Mouse (Mus musculus) neural tube, embryonic 14.5 days (tissue): ENCODE results near the gene Tspan32. TPM values are rescaled to one million over a fixed set of nuclear protein-coding genes. Genes with fewer than 3 reads are reported as not detected.
A peak's percentile ranks its signal among the peaks of the same experiment; 100 is the strongest.

Source experiments
- ATAC-seq: fragments of 200-750 bp; cut with Nextera tagmentation; 2 replicates; pipeline ENCODE4 v1.8.0; 2017; ENCODE audit warnings: low read depth, mild to moderate bottlenecking, moderate TSS enrichment, moderate library complexity
- H3K27ac ChIP-seq: fragments of 300-500 bp; sonication (generic); 2 replicates; pipeline ENCODE4 v1.5.1; 2014; ENCODE audit warnings: low read depth, mild to moderate bottlenecking, control low read depth, low read length, moderate library complexity, mixed read lengths
- H3K27me3 ChIP-seq: fragments of 300-500 bp; sonication (generic); 2 replicates; pipeline ENCODE4 v1.6.1; 2014; ENCODE audit warnings: low read length; ENCODE audit not compliant: control insufficient read depth, insufficient read depth
- H3K36me3 ChIP-seq: fragments of 300-500 bp; sonication (generic); 2 replicates; pipeline ENCODE4 v1.6.1; 2014; ENCODE audit warnings: low read length, mixed read lengths; ENCODE audit not compliant: control insufficient read depth, insufficient read depth
- H3K4me1 ChIP-seq: fragments of 300-500 bp; sonication (generic); 2 replicates; pipeline ENCODE4 v1.6.1; 2014; ENCODE audit warnings: low read length; ENCODE audit not compliant: control insufficient read depth, insufficient read depth
- H3K4me2 ChIP-seq: fragments of 300-500 bp; sonication (generic); 2 replicates; pipeline ENCODE4 v1.6.1; 2014; ENCODE audit warnings: mild to moderate bottlenecking, low read depth, low read length, control low read depth
- H3K4me3 ChIP-seq: fragments of 300-500 bp; sonication (generic); 2 replicates; pipeline ENCODE4 v1.5.1; 2014; ENCODE audit warnings: low read depth, low read length, control low read depth, mixed read lengths
- H3K9ac ChIP-seq: fragments of 300-500 bp; sonication (generic); replicated peaks from 2 replicates; pipeline ENCODE4 v1.6.1; 2014; ENCODE audit warnings: low read depth, mild to moderate bottlenecking, control low read depth, low read length, mixed read lengths
- H3K9me3 ChIP-seq: fragments of 300-500 bp; sonication (generic); 2 replicates; pipeline ENCODE4 v1.6.1; 2016; ENCODE audit warnings: low read length; ENCODE audit not compliant: control insufficient read depth
- WGBS: fragments of 180-500 bp; shearing (Covaris S2); extraction: QIAGEN DNeasy Blood & Tissue Kit; methylation state at CpG from one replicate; pipeline ENCODE4 v1.1.7; 2014; 5-methylcytosine and 5-hydroxymethylcytosine counted together
- polyA plus RNA-seq: library from polyadenylated mRNA; unstranded; fragments of >200 nt; fragmentation: Nextera tagmentation; extraction: Ambion mirVana; gene quantifications from 2 replicates; pipeline ENCODE4 v1.2.1, GENCODE M21; 2014

Tspan32 gene
- polyA plus RNA-seq, 1 experiment from 2014 or later: 0.62 TPM

DNA sequence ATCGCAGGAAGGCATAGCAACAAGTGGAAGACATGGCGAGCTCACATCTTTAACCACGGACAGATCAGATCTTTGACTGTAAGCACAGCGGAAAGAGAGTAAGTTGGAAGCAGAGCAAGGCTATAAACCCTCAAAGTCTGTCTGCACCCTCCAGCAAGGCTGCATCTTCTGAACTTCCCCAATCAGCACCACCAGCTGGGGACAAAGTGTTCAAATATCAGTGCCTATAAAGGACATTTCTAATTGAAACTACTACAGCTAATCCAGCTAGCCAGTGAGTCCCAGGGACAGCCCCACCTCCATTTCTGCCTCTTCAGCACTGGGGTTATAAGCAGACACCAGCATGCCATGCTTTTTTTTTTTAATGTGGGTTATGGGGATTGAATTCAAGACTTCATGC lies 32.5 kb downstream of the Tspan32 start:
- ATAC-seq: no peak
- H3K4me1 ChIP-seq: no peaks in the 10 kb centered on the region
- WGBS: 92% methylated on average over 4 of the region's 4 CpGs

DNA sequence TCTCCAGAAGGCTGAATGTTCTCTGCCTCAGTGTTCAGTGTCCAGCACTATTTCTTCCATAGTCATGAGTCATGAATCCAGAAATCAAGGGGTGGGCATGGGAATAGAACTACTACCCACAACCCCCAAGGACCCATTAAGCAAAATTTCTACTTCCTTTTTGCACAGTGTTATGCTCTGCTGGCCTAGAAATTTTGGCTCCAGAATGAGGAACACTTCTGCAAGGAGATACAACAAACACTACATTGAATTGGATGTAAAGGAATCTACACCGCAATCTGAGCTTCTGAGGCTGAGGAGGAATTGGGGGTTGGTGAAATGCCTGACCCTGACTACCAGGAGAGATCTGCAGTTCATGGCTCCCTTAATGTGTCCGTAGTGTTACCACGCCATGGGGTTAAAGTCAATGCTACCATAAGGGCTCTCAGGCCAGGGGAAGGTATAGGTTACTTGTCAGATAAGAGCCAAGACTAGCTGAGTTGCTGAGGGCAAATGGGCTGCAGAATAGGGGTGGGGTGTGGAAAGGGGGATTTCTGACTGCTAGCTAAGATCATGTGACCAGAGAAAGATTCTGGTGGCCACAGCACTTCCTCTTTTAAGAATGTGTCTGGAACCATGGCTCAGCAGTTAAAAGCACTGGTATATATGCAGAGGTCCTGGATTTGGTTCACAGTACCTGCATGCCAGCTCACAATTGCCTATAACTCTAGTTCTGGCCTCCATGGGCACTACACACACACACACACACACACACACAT lies 33.5 kb downstream of the Tspan32 start:
- no peaks in the 10 kb centered on the region for H3K4me1 ChIP-seq
- no peaks in the 10 kb centered on the region for H3K27me3 ChIP-seq
- 0 out of 2 replicates have a peak, but pooled peaks cover 4% of the 10 kb centered on the region for H3K36me3 ChIP-seq
- H3K9me3 ChIP-seq: no peaks in the 10 kb centered on the region
- H3K4me3 ChIP-seq: no peak overlapping the region
- WGBS: 93% methylated on average over 3 of the region's 3 CpGs
- no peak overlapping the region for H3K9ac ChIP-seq
- H3K27ac ChIP-seq: no peak overlapping the region
- H3K4me2 ChIP-seq: no peak overlapping the region
- ATAC-seq: no peak

More for the DNA sequence above, 32.5 kb downstream of the Tspan32 start:
- Histone ChIP-seq H3K36me3 (0 out of 2 replicates have a peak, but pooled peaks cover 4% of the 10 kb centered on the region), H3K9ac (no peak overlapping the region), H3K27me3 (no peaks in the 10 kb centered on the region), H3K4me3 (no peak overlapping the region), H3K27ac (no peak overlapping the region), H3K9me3 (no peaks in the 10 kb centered on the region), H3K4me2 (no peak overlapping the region)

DNA sequence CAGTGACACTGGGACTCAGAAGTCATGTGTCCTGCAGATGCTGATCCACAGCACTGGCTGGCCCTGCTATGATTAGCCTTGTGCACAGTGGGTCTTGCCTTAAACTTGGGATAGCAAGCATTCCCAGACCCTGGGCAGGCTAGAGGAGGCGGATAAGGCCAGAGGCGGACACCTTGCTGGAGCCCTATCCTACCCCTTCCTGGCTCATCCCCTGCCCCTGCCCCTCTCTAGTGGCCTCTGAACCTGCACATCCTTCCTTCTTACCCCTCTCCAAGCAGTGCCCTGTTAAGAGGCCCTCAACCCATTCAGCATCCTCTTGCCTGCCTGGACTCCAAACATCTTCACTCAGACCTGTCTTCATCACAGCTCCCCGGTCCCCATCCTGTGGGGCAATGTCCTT lies 35.7 kb downstream of the Tspan32 start:
- no peaks in the 10 kb centered on the region for H3K9me3 ChIP-seq
- H3K27ac ChIP-seq: no peak overlapping the region
- no peak overlapping the region for H3K4me2 ChIP-seq
- H3K4me3 ChIP-seq: no peak overlapping the region
- no peaks in the 10 kb centered on the region for H3K4me1 ChIP-seq
- H3K36me3 ChIP-seq: 0 out of 2 replicates have a peak, but pooled peaks cover 4% of the 10 kb centered on the region
- WGBS: 96% methylated on average over 3 of the region's 3 CpGs
- ATAC-seq: no peak
- H3K9ac ChIP-seq: no peak overlapping the region
- no peaks in the 10 kb centered on the region for H3K27me3 ChIP-seq

DNA sequence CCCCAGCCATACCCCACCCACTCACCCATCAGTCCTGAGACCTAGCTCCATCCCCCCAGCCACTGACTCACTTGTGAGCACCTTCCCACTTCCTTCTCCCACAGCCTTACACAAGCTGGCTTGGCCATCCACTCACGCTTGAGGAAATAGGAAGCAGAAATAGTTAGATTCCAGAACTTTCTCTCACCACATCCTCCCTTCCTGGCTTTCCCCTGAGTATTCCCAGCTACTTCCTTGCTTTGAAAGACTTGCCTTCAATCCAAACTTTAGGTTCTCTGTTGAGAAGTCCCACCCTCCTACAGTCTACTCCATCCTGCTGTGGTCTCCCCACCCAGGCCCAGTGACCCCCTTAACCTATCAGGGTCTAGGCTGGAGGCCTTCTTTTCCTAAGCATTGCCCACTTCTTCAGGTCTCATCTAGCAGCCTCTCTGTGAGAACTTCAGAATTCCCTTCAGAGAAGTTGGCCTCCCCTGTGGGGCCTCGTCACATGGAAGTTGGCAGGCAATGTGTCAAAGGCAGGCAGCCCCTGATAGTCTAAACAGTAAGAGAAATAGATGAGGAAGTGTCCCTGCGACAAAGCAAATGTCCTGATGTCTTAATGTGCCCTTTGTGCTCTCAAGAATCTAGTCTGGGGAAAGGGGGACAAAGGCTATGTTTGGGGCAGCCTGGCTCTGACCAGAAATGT lies 36.4 kb downstream of the Tspan32 start:
- H3K9ac ChIP-seq: no peak overlapping the region
- 0 out of 2 replicates have a peak, but pooled peaks cover 4% of the 10 kb centered on the region for H3K36me3 ChIP-seq
- no peaks in the 10 kb centered on the region for H3K4me1 ChIP-seq
- ATAC-seq: no peak
- no peak overlapping the region for H3K4me3 ChIP-seq
- H3K27ac ChIP-seq: peak overlapping the region; percentile 34; the same call in 1 of the 2 replicates
- no peaks in the 10 kb centered on the region for H3K9me3 ChIP-seq
- WGBS: 82% methylated on average over 3 of the region's 3 CpGs
- H3K27me3 ChIP-seq: no peaks in the 10 kb centered on the region
- no peak overlapping the region for H3K4me2 ChIP-seq

DNA sequence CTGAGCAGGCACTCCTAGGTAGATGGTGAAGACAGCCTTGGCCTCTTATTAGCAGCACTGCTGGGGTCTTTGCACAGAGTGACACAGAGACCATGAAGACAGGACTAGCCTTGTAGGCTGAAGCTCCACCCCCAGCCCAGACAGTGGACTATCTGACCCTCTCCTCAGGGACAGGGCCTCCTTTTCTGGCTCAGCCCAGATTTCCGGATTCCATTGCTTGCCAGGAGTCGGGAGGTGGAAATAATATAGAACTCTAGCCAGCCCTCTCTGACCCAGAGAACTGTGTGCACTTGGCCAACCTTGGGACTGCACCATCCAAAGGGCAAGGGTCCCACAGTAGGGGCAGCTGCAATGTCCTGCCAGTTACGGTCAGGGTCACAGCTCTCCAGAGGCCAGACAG lies 37.2 kb downstream of the Tspan32 start:
- no peak for ATAC-seq
- no peak overlapping the region for H3K9ac ChIP-seq

DNA sequence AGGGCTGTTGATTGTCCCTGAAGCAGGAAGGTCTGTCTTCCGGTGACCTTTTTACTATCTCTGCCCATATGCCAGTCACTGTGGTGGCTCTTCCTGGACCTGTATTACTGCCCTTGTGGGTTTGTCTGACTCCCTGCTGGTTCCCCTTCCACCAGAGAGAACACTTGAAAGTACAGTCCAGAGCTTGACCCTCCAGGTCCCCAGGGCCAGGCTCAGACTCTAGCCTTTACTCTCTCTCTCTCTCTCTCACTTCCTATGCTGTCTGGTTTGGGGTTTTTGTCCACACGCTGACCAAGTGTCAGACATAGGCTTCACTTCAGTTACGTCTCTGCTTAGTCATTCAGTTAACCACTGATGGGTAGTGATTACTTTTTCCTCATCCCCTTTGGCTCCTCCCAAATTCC lies 38.1 kb downstream of the Tspan32 start:
- Histone ChIP-seq H3K4me2 (no peak overlapping the region), H3K4me3 (no peak overlapping the region), H3K9ac (no peak overlapping the region), H3K36me3 (0 out of 2 replicates have a peak, but pooled peaks cover 4% of the 10 kb centered on the region), H3K4me1 (no peaks in the 10 kb centered on the region), H3K27me3 (no peaks in the 10 kb centered on the region), H3K27ac (no peak overlapping the region), H3K9me3 (no peaks in the 10 kb centered on the region)
- ATAC-seq: no peak
- WGBS: 82% methylated on average over 3 of the region's 3 CpGs

More for the DNA sequence above, 37.2 kb downstream of the Tspan32 start:
- 77% methylated on average over 3 of the region's 3 CpGs for WGBS
- H3K27me3 ChIP-seq: no peaks in the 10 kb centered on the region
- H3K4me3 ChIP-seq: no peak overlapping the region
- H3K27ac ChIP-seq: peak overlapping the region; percentile 34; the same call in 1 of the 2 replicates
- H3K4me2 ChIP-seq: no peak overlapping the region
- H3K9me3 ChIP-seq: no peaks in the 10 kb centered on the region
- 0 out of 2 replicates have a peak, but pooled peaks cover 4% of the 10 kb centered on the region for H3K36me3 ChIP-seq
- no peaks in the 10 kb centered on the region for H3K4me1 ChIP-seq

DNA sequence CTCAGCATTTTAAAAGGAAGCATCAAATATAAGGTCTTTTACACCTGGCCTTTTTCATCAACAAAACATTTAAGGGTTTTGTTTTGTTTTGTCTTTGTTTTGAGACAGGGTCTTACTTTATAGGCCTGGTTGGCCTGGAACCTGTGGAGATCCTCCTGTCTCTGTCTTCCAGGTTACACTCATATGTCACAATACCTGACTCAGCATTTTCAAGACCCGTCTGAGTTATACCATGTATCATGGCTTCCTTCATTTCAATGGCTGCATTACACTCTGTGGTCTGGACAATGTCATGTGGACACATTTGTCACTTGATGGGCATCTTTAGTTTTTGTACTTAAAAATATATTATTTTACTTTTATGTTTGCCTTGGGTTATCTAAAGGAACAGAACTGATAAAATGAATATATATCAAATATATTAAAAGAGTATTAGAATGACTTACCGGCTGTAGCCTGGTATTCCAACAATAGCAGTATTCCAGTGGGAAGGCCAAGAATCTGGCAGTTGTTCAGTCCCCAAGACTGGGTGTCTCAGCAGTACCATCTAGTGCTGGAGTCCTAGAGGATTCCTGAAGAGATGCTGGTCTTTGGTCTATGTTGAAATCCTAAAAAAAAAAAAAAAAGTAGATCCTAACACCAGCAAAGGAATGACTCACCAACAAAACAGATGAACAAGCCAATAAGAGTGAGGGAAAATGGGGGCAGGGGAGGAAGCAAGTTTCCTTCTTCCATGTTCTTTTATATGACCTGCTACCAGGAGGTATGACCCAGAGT lies 39.4 kb downstream of the Tspan32 start:
- ATAC-seq: no peak
- H3K4me3 ChIP-seq: no peak overlapping the region
- 0 out of 2 replicates have a peak, but pooled peaks cover 4% of the 10 kb centered on the region for H3K36me3 ChIP-seq
- no peaks in the 10 kb centered on the region for H3K27me3 ChIP-seq
- H3K9me3 ChIP-seq: no peaks in the 10 kb centered on the region
- H3K9ac ChIP-seq: no peak overlapping the region
- H3K4me2 ChIP-seq: no peak overlapping the region
- no peaks in the 10 kb centered on the region for H3K4me1 ChIP-seq
- 97% methylated on average over 2 of the region's 2 CpGs for WGBS
- no peak overlapping the region for H3K27ac ChIP-seq

DNA sequence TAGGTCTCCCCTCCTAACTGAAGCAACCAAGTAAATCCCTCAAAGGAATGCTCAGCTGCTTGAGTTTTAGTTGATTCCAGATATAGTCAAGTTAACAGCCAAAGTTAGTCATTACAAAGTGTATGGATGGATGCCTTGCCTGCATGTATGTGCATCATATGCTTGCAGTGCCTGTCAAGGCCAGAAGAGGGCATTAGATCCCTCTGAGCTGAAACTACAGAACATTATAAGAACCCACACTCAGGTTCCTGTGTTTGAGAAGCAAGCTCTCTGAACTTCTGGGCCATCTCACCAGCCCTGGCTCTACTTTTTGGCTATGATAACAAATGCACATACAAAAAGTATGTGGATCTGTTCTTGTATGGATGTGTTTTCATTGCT lies 40.0 kb downstream of the Tspan32 start:
- H3K9ac ChIP-seq: no peak overlapping the region
- H3K4me3 ChIP-seq: no peak overlapping the region
- H3K27me3 ChIP-seq: no peaks in the 10 kb centered on the region
- H3K27ac ChIP-seq: no peak overlapping the region
- H3K4me2 ChIP-seq: no peak overlapping the region
- no peaks in the 10 kb centered on the region for H3K9me3 ChIP-seq
- ATAC-seq: no peak
- H3K36me3 ChIP-seq: 0 out of 2 replicates have a peak, but pooled peaks cover 4% of the 10 kb centered on the region
- no peaks in the 10 kb centered on the region for H3K4me1 ChIP-seq
